In genomic region chr1:169655256-169655655, GRCm38 (mm10) we compare ENCODE assay signal across 9 mouse cellular contexts. TPM values are rescaled to one million over a fixed set of nuclear protein-coding genes. Genes with fewer than 3 reads are reported as not detected.
DNase-seq lines count a peak whose midpoint lies in the region; ATAC-seq lines count a peak whose summit lies in the region.
"Had no signal": no experiment of that assay in that cellular context is flagged by ENCODE, and none has a peak within 500 bp of the region (broad histone marks: within the 10 kb centered on the region; RNA-seq: fewer than 3 reads in every experiment).

Gene Rgs5, plus strand, starts transcription at chr1:169655501.

- H3K27me3 ChIP-seq in forebrain, embryonic 14.5 days (replicated peaks; ENCODE audit: control insufficient read depth, insufficient read depth, low read length), result no peaks in the 10 kb centered on the region
- peaks cover 4% of the 10 kb centered on the region; the same call in 1 of the 2 replicates for H3K27me3 ChIP-seq in heart, embryonic 15.5 days
- H3K27me3 ChIP-seq: Patski had no signal

- no peak for DNase-seq in adrenal gland, postnatal 4 days (ENCODE audit: low spot score in 2 of 2)
- DNase-seq in forebrain, embryonic 14.5 days (ENCODE audit: low spot score), result peak; percentile 27
- DNase-seq in kidney, postnatal 25 days, result peak; percentile 44 to 72
- peak; percentile 20 to 28 for DNase-seq in lung, adult 18-20 months
- DNase-seq in right cerebral cortex, postnatal 10 days (ENCODE audit: low spot score in 2 of 2), result peak; percentile 56 to 58
- no peak for DNase-seq in thymus, postnatal 0 days (ENCODE audit: low spot score)

- H3K4me3 ChIP-seq in forebrain, embryonic 14.5 days (ENCODE audit: low read depth, low read length), result no peak within 1 kb of the TSS
- peak within 1 kb of the TSS; percentile 35 for H3K4me3 ChIP-seq in heart, embryonic 15.5 days

- whole genome bisulfite sequencing in forebrain, embryonic 14.5 days, result 31% methylated on average over 8 of the region's 8 CpGs
- WGBS in heart, embryonic 15.5 days, result 2% methylated on average over 8 of the region's 8 CpGs

- peak within 1 kb of the TSS; percentile 17; the same call in 1 of the 2 replicates for H3K4me2 ChIP-seq in forebrain, embryonic 14.5 days (ENCODE audit: low read length)
- H3K4me2 ChIP-seq in heart, embryonic 15.5 days, result peak within 1 kb of the TSS; percentile 57

- H3K4me1 ChIP-seq in forebrain, embryonic 14.5 days (ENCODE audit: control insufficient read depth, insufficient read depth, low read length), result no peaks in the 10 kb centered on the region
- H3K4me1 ChIP-seq in heart, embryonic 15.5 days (replicated peaks), result peaks cover 8% of the 10 kb centered on the region; the same call in 1 of the 2 replicates

- no peaks in the 10 kb centered on the region for H3K36me3 ChIP-seq in forebrain, embryonic 14.5 days (ENCODE audit: control insufficient read depth, insufficient read depth, low read length)
- no peaks in the 10 kb centered on the region for H3K36me3 ChIP-seq in heart, embryonic 15.5 days

- peak; percentile 52; the same call in 1 of the 2 replicates for ATAC-seq in forebrain, embryonic 14.5 days
- ATAC-seq in heart, embryonic 15.5 days (replicated peaks; ENCODE audit: insufficient number of reproducible peaks, insufficient read depth, low FRiP score, low read depth), result peak; percentile 63; the same call in 1 of the 2 replicates
- no peak for ATAC-seq in erythroblast, adult 5-6 weeks (replicated peaks; ENCODE audit: low FRiP score, poor library complexity, severe bottlenecking)
- ATAC-seq: Patski had no signal

- H3K9me3 ChIP-seq in forebrain, embryonic 14.5 days (replicated peaks; ENCODE audit: control insufficient read depth, low read length), result no peaks in the 10 kb centered on the region
- no peaks in the 10 kb centered on the region for H3K9me3 ChIP-seq in heart, embryonic 15.5 days (replicated peaks)

- H3K9ac ChIP-seq in forebrain, embryonic 14.5 days (ENCODE audit: low read length), result no peak within 1 kb of the TSS
- no peak within 1 kb of the TSS for H3K9ac ChIP-seq in heart, embryonic 15.5 days

- no peak within 1 kb of the TSS for H3K27ac ChIP-seq in forebrain, embryonic 14.5 days (ENCODE audit: low read depth, low read length)
- H3K27ac ChIP-seq in heart, embryonic 15.5 days, result no peak within 1 kb of the TSS

RNA-seq across cellular contexts. Expression of gene Rgs5, which starts in this region (rescaled TPM):
- total RNA-seq in adrenal gland, postnatal 4 days (2021), result 10 to 100 TPM; 35.0 to 39.2 TPM
- polyA plus RNA-seq in forebrain, embryonic 14.5 days (2014; fragmentation: Nextera tagmentation; extraction: Ambion mirVana), result 17.2 and 24.5 TPM in 2 replicates
- polyA plus RNA-seq in heart, embryonic 15.5 days (2015; fragmentation: Nextera tagmentation; extraction: Ambion mirVana), result 11.5 and 12.7 TPM in 2 replicates
- not detected in 2 replicates for total RNA-seq in erythroblast, adult 5-6 weeks (2015; ENCODE audit: low replicate concordance)
- not detected in 2 replicates for total RNA-seq in erythroblast, adult 5-6 weeks (2017; ENCODE audit: low replicate concordance)
- polyA plus RNA-seq in thymus, postnatal 0 days (2015; fragmentation: Nextera tagmentation; extraction: Ambion mirVana), result 8.4 and 9.3 TPM in 2 replicates

Comparison
In these comparisons a context has a peak if more than half of its experiments do, and no peak if none do; other contexts are left out.
1. RNA of gene Rgs5 (total RNA-seq): 35.0 to 39.2 TPM in adrenal gland, postnatal 4 days; not detected in erythroblast, adult 5-6 weeks; every median in the first group is over 10 times any median in the second.
2. DNase-seq: peak in forebrain, embryonic 14.5 days (single experiment), kidney, postnatal 25 days (2 of 2), lung, adult 18-20 months (2 of 2) and right cerebral cortex, postnatal 10 days (2 of 2); none in adrenal gland, postnatal 4 days (0 of 2) and thymus, postnatal 0 days (single experiment).